Mouse (Mus musculus): ENCODE data around the gene Stac2.

- TF ChIP-seq POLR2A (IDR thresholded peaks at IDR 0.05; ENCODE audit: insufficient read depth, low read depth, low read length) (no peak), CTCF (IDR thresholded peaks at IDR 0.05; ENCODE audit: insufficient read depth, low read depth, low read length) (no peak)
Observed at GRCm38 (mm10) chr11:98021565-98022252, 31.6 kb downstream of the Stac2 start.

Data from olfactory bulb, adult 2 months (tissue).